Comparison of ENCODE assay signal across 30 mouse cellular contexts in the genomic region with DNA sequence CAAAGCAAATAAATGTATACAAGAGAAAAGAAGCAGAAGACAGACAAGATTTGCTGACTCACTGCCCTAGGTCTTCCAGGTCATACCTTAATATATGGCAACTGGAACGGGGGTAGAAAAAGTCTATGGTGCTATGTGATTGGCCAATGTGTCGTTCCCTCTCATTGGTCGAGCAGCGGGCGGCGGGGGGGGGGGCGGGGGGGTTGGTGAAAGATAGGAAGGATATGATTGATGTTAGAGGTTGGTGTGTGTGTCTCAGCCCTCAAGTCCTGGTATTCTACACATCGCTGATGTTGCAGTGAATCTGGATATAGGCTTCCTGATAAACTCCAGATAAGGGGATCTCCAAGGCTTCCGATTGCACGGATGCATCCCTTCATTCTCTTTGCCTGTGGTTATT. TPM values are rescaled to one million over a fixed set of nuclear protein-coding genes. Genes with fewer than 3 reads are reported as not detected.
"Had no signal": no experiment of that assay in that cellular context is flagged by ENCODE, and none has a peak within 500 bp of the region (broad histone marks: within the 10 kb centered on the region; RNA-seq: fewer than 3 reads in every experiment).

A gene (minus strand): TSS at position 101 of the 400 bp plus-strand sequence.

- H3K27ac ChIP-seq: heart, adult 2 months; heart, embryonic 13.5 days; heart, embryonic 15.5 days; hindbrain, embryonic 13.5 days; hindbrain, embryonic 15.5 days; hindbrain, postnatal 0 days; layer of hippocampus, adult 2 months; left cerebral cortex, adult 2 months; limb, embryonic 13.5 days; limb, embryonic 15.5 days; liver, embryonic 12.5 days; liver, embryonic 14.5 days had no signal

- H3K9me3 ChIP-seq: heart, embryonic 15.5 days; hindbrain, embryonic 15.5 days; limb, embryonic 13.5 days; limb, embryonic 15.5 days; liver, embryonic 12.5 days had no signal

- H3K4me1 ChIP-seq: heart, embryonic 13.5 days; heart, embryonic 15.5 days; hindbrain, embryonic 13.5 days; hindbrain, embryonic 15.5 days; limb, embryonic 13.5 days; limb, embryonic 15.5 days; liver, embryonic 12.5 days had no signal

- H3K36me3 ChIP-seq: heart, embryonic 13.5 days; heart, embryonic 15.5 days; hindbrain, embryonic 13.5 days; hindbrain, embryonic 15.5 days; limb, embryonic 13.5 days; limb, embryonic 15.5 days; liver, embryonic 12.5 days had no signal

- H3K27me3 ChIP-seq: heart, embryonic 13.5 days; heart, embryonic 15.5 days; hindbrain, embryonic 13.5 days; hindbrain, embryonic 15.5 days; limb, embryonic 13.5 days; limb, embryonic 15.5 days; liver, embryonic 12.5 days had no signal

- H3K4me3 ChIP-seq: heart, adult 2 months; heart, embryonic 13.5 days; heart, embryonic 15.5 days; hindbrain, embryonic 13.5 days; hindbrain, embryonic 15.5 days; layer of hippocampus, adult 2 months; left cerebral cortex, adult 2 months; limb, embryonic 13.5 days; limb, embryonic 15.5 days; liver, embryonic 12.5 days had no signal

- DNase-seq: gastrocnemius, postnatal 14 days; gastrocnemius, postnatal 36 days; heart, adult 11 months; heart, adult 2 months; heart, postnatal 14 days; heart, postnatal 36 days; kidney, adult 11 months; kidney, adult 8-10 months; kidney, postnatal 10 days; kidney, postnatal 25 days; kidney, postnatal 4 days had no signal

RNA-seq across cellular contexts. Expression of the gene that starts here (rescaled TPM):
- polyA plus RNA-seq: heart, adult 2 months; heart, embryonic 11.5 days; heart, embryonic 13.5 days; heart, embryonic 15.5 days; heart, postnatal 0 days; hindbrain, embryonic 13.5 days; intestine, embryonic 14.5 days; intestine, embryonic 16.5 days; kidney, embryonic 14.5 days; kidney, embryonic 16.5 days; limb, embryonic 15.5 days; liver, adult 2 months; liver, embryonic 12.5 days; liver, embryonic 16.5 days had no signal
